Mouse (Mus musculus) left cerebral cortex, adult 8-10 months (tissue): ENCODE measurements around the gene Rnps1. TPM values are rescaled to one million over a fixed set of nuclear protein-coding genes. Genes with fewer than 3 reads are reported as not detected.
"Not testable (repeated sequence)": the region's sequence is repeated elsewhere in the genome, so short reads cannot be mapped to it uniquely, and the experiment has no call there.

ENCODE experiments used
- DNase-seq, 2 experiments: peaks; one replicate each; pipeline ENCODE4 v3.0.0; 2022; ENCODE audit warnings: low spot score in 2 of 2
- total RNA-seq, 4 experiments: library from RNA; stranded (reverse); gene quantifications; 2 replicates each; pipeline ENCODE4 v1.2.4; 2022

Rnps1 gene
- total RNA-seq, 4 experiments from 2014 or later, result 128 to 131 (median 129) TPM

- DNase-seq, result no peak
Observed at GRCm38 (mm10) chr17:24427170-24427557, 12.8 kb downstream of the Rnps1 start.

DNA sequence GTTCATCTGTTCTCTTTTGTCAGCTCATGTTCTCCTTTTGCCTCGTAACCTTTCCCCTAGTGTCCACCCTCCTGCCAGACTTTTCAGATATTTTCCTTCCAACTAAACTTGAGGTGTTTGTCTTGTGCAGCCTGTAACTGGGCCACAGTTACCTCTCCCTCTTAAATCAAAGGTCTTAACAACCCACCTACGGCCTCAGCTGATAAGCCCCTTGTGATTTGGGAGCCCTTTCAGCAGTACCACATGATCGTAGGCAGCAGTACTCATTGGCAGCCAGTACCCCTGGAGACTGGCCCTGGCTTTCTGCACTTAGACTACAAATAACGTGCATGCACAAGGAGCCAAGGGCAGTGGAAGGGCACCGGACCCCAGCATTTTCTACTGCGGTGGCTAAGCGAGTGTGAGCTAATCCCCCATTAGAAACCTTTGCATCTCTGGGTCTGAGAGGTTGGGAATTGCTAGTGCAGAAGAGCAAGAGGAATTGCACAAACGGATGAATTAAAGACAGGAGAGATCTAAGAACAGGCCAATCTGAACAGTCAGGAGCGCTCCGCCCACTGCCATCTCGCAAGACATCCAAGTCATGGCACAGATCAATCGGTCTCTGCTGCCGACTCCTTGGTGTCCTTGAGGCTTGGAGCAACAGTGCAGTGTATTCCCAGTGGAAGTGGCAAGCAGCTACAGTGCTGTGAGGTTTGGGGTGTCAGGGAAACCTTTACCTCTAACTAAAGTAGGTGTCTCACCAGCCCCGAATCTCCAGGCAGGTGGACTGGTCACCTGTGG, 15.0 kb downstream of the Rnps1 start:
- no peak for DNase-seq

DNA sequence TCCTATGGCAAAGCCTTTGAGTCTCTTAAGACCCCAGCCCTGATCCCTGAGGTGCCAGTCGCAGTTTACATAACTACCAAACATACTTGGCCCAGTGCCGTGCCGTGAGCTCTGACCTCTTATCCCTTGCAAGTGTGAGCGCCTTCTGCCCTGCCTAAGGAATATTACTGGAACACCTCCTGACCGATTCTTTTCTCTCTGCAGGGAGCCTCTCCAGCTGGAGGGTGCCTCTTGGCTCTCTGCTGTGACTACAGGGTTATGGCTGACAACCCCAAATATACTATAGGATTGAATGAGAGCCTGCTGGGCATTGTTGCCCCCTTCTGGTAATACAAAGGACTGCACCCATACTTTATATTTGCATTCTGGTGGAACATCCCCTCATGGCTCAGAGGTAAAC, 22.7 kb downstream of the Rnps1 start:
- DNase-seq, result no peak

- no peak for DNase-seq
Observed at GRCm38 (mm10) chr17:24440377-24440776, 26.0 kb downstream of the Rnps1 start.

DNA sequence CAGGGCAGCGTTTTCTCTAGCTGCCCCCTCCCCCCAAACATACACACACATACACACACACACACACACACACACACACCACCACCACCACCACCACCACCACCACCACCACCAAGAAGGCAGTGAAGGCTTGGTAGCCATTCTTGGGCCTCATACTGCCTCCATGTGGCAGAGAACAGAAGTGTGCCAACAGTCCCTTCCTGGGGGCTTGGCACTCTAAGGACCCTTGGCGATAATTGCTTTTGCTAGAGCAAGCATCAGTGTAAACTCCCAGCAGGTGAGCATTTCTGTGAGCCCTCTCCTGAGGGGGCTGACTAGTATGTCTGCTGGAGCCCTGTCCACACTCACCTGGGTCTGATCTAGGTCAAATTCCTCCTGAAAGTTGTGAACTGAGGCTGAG, 26.8 kb downstream of the Rnps1 start:
- no peak for DNase-seq

- DNase-seq, result no peak
Observed at GRCm38 (mm10) chr17:24442107-24442506, 27.7 kb downstream of the Rnps1 start.

DNA sequence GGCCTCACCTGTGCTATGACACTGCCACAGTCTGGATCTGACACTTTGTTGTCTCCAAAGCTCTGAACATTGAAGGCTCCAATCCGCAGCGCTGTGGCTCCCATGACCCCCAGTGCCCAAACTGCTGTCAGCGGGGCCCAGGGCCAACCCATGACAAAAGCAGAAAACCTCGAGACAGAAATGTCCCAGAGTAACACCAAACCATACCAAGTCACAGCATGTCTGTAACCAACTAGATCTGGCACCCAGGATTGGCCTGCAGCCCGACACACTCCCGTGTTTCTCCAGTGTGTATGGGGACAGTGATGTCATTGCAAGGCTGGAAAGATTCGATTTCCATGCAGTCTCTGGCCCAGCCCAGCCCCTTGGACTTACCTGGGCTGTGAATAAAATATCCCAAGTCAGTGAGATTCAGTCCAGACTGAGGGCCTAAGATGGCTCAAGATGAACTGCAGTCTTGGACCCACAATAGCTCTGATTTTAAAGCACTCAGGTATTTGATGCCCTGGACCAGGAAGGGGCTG, 28.3 kb downstream of the Rnps1 start, which contains the start of gene Dnase1l2:
Gene Dnase1l2, minus strand, starts transcription at position 474 of the 524 bp plus-strand sequence.
- DNase-seq, result no peak

GRCm38 (mm10) chr17:24443409-24443808, 29.0 kb downstream of the Rnps1 start:
- DNase-seq, result no peak

DNA sequence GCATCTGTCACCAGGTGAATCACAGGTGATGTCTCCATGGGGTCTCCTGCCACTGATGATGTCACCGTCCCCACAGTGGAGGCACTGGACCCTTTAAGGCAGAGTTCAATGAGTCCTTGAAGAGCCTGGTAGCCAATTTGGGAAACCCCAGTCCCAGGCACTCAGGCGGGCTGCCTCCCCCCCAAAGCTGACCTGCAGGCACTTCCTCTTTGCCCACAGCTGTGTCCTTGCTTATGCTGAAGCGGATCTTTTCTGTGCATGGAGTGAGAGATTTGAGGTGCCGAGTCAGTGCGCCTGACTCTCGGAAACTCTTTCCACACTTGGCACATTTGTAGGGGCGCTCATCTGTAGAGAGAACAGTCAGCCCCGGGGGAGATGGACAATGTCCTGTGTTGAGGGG, 32.2 kb downstream of the Rnps1 start:
- no peak for DNase-seq

- no peak for DNase-seq
Observed at GRCm38 (mm10) chr17:24449507-24449906, 35.1 kb downstream of the Rnps1 start.

DNA sequence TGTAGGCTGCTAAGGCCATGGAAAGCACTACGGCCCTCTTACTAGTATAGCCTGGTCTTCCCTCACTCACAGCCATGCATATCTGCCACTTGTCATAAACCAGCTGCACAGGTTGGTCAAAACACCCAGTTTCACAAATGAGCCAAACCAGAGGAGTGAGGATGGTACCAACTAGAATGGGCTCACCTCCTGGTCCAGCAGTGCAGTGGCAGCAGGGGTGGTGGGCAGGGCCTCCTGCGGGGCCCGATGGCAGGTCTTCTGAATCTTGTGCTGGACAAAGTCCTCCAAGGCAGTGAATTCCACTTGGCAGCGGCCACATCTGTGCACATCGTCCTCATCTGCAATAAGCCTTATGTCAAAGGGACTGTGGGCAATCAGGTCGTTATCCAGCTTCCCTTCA, 36.9 kb downstream of the Rnps1 start:
- DNase-seq, result no peak

DNA sequence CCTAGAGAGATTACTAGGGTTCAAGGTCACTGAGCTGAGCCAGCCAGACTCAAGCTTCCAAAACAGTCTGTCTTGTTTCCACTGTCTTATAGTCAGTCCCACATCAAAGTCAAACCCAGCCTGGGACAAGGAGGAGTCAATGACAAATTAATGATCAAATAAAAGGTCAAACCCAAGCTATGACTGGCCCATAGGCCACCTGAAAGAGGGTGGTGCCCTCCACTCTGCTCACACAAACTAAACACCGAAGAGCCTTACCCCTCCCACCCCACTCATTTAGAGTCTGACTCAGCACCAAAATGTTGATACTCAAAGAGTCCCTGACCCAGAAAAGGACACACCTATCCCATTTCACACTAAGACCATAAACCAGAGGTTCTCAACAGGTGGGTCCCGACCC, 39.0 kb downstream of the Rnps1 start:
- DNase-seq, result no peak

GRCm38 (mm10) chr17:24454218-24454755, 39.9 kb downstream of the Rnps1 start:
- no peak for DNase-seq

- DNase-seq, result peak; percentile 93 to 99
Observed at GRCm38 (mm10) chr17:24454756-24455522, 40.6 kb downstream of the Rnps1 start.

DNA sequence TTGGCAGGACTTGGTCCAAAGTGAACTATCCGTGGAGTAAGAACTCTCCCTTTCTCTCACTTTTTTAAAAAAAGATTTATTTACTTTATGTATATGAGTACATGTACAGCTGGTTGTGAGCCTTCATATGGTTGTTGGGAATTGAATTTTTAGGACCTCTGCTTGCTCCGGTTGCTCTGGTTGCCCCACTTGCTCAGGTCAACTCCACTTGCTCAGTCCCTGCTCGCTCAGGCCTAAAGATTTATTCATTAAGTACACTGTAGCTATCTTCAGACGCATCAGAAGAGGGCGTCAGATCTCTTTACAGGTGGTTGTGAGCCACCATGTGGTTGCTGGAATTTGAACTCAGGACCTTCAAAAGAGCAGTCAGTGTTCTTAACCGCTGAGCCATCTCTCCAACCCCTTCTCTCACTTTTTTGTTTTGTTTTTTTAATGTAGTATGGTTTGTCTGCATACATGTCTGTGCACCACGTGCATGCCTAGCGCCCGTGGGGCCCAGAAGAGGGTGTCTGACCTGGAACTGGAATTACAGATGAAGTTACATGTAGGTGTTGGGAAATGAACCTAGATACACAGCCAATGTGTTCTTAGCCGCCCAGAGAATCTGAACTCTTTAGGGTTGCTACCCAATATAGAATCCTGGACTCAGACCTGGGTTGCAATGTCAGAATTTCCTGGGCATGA, 41.3 kb downstream of the Rnps1 start:
- DNase-seq, result not testable (repeated sequence)

DNA sequence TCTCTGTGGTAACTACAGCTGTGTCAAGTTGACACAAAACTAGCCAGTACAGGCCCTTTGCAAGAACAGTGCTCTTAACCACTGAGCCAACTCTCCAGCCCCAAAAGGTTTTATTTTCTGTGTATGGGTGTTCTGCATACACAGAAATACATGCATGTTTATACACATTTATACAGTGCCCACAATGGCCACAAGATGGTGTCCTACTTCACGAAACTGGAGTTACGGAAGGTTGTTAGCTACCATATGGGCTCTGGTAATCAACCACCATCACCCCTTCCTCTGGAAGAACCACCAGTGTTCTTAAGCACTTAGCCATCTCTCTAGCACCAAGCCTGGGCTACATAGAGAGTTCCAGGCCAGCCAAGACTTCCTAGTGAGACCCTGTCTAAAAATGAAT, 47.2 kb downstream of the Rnps1 start:
- no peak for DNase-seq

DNA sequence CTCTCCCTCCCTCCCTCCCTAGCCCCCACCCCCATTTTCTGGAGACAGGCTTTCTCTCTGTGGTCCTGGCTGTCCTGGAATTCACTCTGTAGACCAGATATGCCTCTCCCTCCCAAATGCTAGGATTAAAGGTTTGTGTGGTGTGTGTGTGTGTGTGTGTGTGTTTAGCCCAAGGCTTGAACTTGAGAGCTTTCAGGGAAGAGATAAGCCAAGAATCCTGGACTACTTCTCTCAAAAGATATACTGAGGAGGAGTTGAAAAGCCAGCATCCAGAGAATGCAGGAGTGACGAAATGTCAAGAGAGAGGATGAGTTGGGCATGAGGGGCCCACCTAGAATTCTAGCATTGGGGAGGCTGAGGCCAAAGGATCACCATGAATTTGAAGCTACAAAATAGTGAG, 48.6 kb downstream of the Rnps1 start:
- no peak for DNase-seq

DNA sequence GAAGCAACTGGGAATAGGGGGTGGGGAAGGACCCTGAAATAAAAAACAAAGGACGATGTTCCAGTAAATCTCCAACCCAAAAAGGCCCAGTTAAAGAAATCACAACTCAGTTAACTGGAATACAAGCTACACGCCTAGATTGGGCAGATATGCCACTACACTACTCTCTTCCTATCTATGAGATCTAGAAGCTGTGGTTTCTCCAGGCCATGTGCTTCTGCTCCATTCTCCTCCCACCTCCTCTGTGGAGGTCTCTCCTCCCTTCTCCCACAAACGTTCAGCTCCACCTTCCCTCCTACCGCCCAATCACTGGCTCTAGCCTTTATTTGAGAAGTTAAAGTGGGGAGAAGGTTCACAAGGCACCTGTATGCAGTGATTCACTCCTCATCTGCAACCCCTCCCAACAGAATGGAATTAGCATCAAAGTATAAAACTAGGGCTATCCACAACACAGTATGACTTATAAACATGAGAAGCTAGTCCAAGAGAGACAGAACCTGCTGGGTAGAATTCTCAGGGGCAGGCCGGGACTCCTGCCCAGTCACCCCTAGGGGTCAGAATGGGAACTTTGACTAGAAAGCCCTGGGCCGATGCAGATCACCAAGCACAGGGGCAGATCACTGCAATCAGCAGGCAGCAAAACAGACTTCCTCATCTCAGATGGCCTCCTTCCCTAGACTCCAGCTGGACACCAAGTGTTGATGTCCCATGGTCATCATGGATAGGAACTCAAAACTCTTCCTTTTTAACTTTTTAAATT, 49.2 kb downstream of the Rnps1 start:
- no peak for DNase-seq

DNA sequence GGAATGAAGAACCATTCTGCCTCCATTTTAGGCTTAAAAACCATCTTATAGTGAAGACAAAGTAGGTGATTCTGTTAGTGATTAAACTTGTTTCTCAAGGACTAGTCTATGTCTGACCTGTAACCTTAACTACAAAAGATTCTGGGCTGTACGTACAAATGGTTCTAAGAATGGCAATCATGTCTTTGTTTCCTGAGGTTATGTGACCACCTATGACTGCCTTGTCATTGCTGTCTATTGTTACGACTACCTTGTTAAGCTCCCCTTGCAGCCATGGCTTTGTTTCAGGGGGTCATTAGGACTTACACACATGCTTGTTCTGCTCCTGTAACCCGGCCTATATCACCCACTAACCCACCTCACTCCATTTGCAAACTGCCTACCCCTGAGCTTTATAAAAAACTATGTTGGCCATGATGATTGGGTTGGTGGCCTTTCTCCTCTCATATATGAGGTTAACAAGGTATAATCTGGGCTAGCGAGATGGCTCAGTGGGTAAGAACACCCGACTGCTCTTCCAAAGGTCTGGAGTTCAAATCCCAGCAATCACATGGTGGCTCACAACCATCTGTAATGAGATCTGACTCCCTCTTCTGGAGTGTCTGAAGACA, 54.4 kb downstream of the Rnps1 start:
- no peak for DNase-seq

GRCm38 (mm10) chr17:24469336-24469909, 55.1 kb downstream of the Rnps1 start:
- DNase-seq, result no peak
